22 mouse cellular contexts compared by ENCODE assay signal in genomic region chr12:81175252-81175651, GRCm38 (mm10).
DNase-seq lines count a peak whose midpoint lies in the region; ATAC-seq lines count a peak whose summit lies in the region.
"Had no signal": no experiment of that assay in that cellular context is flagged by ENCODE, and none has a peak within 500 bp of the region (broad histone marks: within the 10 kb centered on the region; RNA-seq: fewer than 3 reads in every experiment).

No protein-coding gene starts in this region.

- H3K9ac ChIP-seq in midbrain, embryonic 15.5 days: no peak overlapping the region
- no peak overlapping the region for H3K9ac ChIP-seq in forebrain, embryonic 11.5 days (ENCODE audit: low read length)
- H3K9ac ChIP-seq: forebrain, embryonic 12.5 days; hindbrain, embryonic 15.5 days had no signal

- peaks cover 14% of the 10 kb centered on the region for H3K4me1 ChIP-seq in midbrain, embryonic 10.5 days
- 0 out of 2 replicates have a peak, but pooled peaks cover 6% of the 10 kb centered on the region for H3K4me1 ChIP-seq in midbrain, embryonic 15.5 days
- H3K4me1 ChIP-seq in forebrain, embryonic 11.5 days (replicated peaks; ENCODE audit: control insufficient read depth, insufficient read depth, low read length): no peaks in the 10 kb centered on the region
- H3K4me1 ChIP-seq: hindbrain, embryonic 15.5 days had no signal

- H3K4me2 ChIP-seq in midbrain, embryonic 15.5 days: no peak overlapping the region
- no peak overlapping the region for H3K4me2 ChIP-seq in forebrain, embryonic 11.5 days (ENCODE audit: low read depth, low read length, severe bottlenecking)
- H3K4me2 ChIP-seq: forebrain, embryonic 12.5 days; hindbrain, embryonic 15.5 days had no signal

- H3K36me3 ChIP-seq in midbrain, embryonic 10.5 days: peaks cover 36% of the 10 kb centered on the region
- no peaks in the 10 kb centered on the region for H3K36me3 ChIP-seq in midbrain, embryonic 15.5 days (replicated peaks)
- H3K36me3 ChIP-seq in forebrain, embryonic 11.5 days (ENCODE audit: control insufficient read depth, insufficient read depth, low read length): no peaks in the 10 kb centered on the region
- H3K36me3 ChIP-seq: forebrain, embryonic 12.5 days; heart, embryonic 10.5 days; hindbrain, embryonic 15.5 days had no signal

- 68% methylated on average over 9 of the region's 9 CpGs for WGBS in midbrain, embryonic 10.5 days
- 60% methylated on average over 9 of the region's 9 CpGs for WGBS in midbrain, embryonic 15.5 days
- 67% methylated on average over 9 of the region's 9 CpGs for WGBS in forebrain, embryonic 11.5 days

- no peak overlapping the region for H3K4me3 ChIP-seq in midbrain, embryonic 10.5 days
- no peak overlapping the region for H3K4me3 ChIP-seq in midbrain, embryonic 15.5 days
- H3K4me3 ChIP-seq in forebrain, embryonic 11.5 days (ENCODE audit: low read depth, low read length): no peak overlapping the region
- H3K4me3 ChIP-seq: forebrain, embryonic 12.5 days; heart, embryonic 10.5 days; hindbrain, embryonic 15.5 days had no signal

- peak overlapping the region; percentile 39; the same call in 1 of the 2 replicates for H3K27ac ChIP-seq in midbrain, embryonic 10.5 days (replicated peaks)
- H3K27ac ChIP-seq in midbrain, embryonic 15.5 days: no peak overlapping the region
- no peak overlapping the region for H3K27ac ChIP-seq in forebrain, embryonic 11.5 days (ENCODE audit: low read depth, low read length)
- H3K27ac ChIP-seq: forebrain, embryonic 12.5 days; heart, embryonic 10.5 days; hindbrain, embryonic 15.5 days had no signal

- H3K27me3 ChIP-seq in midbrain, embryonic 10.5 days (ENCODE audit: low read depth, poor library complexity, severe bottlenecking): no peaks in the 10 kb centered on the region
- no peaks in the 10 kb centered on the region for H3K27me3 ChIP-seq in midbrain, embryonic 15.5 days (replicated peaks)
- H3K27me3 ChIP-seq in forebrain, embryonic 11.5 days (ENCODE audit: control insufficient read depth, insufficient read depth, low read length): no peaks in the 10 kb centered on the region
- H3K27me3 ChIP-seq: forebrain, embryonic 12.5 days; hindbrain, embryonic 15.5 days had no signal

- no peaks in the 10 kb centered on the region for H3K9me3 ChIP-seq in midbrain, embryonic 10.5 days (replicated peaks)
- H3K9me3 ChIP-seq in midbrain, embryonic 15.5 days: no peaks in the 10 kb centered on the region
- no peaks in the 10 kb centered on the region for H3K9me3 ChIP-seq in forebrain, embryonic 11.5 days (ENCODE audit: control insufficient read depth, low read length)
- H3K9me3 ChIP-seq: forebrain, embryonic 12.5 days; G1E; heart, embryonic 10.5 days; hindbrain, embryonic 15.5 days had no signal

- no peak for ATAC-seq in midbrain, embryonic 15.5 days (replicated peaks)
- no peak for ATAC-seq in forebrain, embryonic 11.5 days (replicated peaks; ENCODE audit: low FRiP score)
- ATAC-seq: CD4-positive, CD25-positive, alpha-beta regulatory T cell, adult 4 months; forebrain, embryonic 16.5 days; inflammation-experienced regulatory T-cells, adult 6 months had no signal

- peak; percentile 3 for DNase-seq in adrenal gland, adult 2 months
- no peak for DNase-seq in adrenal gland, postnatal 25 days
- DNase-seq in midbrain, embryonic 10.5 days (ENCODE audit: low spot score): no peak
- peak; percentile 45 for DNase-seq in retina, postnatal 1 day
- no peak for DNase-seq in retina, embryonic 14.5 days (ENCODE audit: low spot score)
- no peak for DNase-seq in forebrain, embryonic 11.5 days (ENCODE audit: low spot score)
- DNase-seq: adrenal gland, postnatal 14 days; B cell, adult 2 months; cerebellum, adult 18-20 months; cerebellum, postnatal 10 days; gastrocnemius, postnatal 10 days; heart, adult 18-20 months; heart, postnatal 10 days; heart, postnatal 4 days had no signal

Comparison
In these comparisons a context has a peak if more than half of its experiments do, and no peak if none do; other contexts are left out.
1. DNase-seq: peak in adrenal gland, adult 2 months (single experiment) and retina, postnatal 1 day (single experiment); none in adrenal gland, postnatal 25 days (single experiment), midbrain, embryonic 10.5 days (single experiment), retina, embryonic 14.5 days (single experiment) and forebrain, embryonic 11.5 days (single experiment).